Mouse (Mus musculus): Measurements from ENCODE around the gene Arl13b.

Gene Arl13b

DNA sequence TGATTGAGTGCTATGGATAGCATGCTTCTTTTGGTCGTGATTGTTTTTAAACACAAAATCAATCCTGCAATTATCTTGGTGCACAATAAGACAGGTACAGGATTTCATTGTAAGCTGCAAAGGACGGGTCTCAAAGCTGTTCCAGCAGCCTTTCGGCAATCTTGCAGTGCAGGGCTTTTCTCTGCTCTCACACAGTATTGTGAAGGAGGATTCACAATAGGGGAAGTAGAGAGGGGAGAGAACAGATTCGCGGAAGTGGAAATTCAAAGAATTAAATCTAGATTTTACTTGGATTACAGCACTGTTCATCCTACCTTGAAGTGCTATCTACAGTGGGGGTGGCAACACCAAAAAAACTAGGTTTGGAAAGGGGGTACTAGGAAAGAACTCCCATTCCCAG, 33.0 kb downstream of the Arl13b start:
- DNase-seq: no peak

DNA sequence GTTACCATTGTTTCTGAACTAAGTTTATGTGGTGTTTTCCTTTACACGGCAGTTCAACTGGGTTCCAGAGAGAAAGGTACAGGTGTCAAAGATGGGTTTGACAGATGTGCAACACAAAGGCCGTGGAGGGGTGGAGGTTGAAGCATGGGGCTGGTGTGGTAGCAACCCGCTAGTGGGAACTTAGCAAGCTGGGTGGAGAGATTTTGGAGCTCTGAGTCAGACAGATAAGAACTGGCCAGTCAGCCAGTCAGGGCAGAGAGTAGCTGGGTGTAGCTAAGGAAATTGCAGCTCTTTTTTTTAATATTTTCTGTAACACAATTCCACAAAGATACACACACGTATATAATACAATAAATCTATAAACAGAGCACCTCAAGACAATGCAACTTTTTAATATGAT, 36.0 kb downstream of the Arl13b start:
- DNase-seq: no peak

DNA sequence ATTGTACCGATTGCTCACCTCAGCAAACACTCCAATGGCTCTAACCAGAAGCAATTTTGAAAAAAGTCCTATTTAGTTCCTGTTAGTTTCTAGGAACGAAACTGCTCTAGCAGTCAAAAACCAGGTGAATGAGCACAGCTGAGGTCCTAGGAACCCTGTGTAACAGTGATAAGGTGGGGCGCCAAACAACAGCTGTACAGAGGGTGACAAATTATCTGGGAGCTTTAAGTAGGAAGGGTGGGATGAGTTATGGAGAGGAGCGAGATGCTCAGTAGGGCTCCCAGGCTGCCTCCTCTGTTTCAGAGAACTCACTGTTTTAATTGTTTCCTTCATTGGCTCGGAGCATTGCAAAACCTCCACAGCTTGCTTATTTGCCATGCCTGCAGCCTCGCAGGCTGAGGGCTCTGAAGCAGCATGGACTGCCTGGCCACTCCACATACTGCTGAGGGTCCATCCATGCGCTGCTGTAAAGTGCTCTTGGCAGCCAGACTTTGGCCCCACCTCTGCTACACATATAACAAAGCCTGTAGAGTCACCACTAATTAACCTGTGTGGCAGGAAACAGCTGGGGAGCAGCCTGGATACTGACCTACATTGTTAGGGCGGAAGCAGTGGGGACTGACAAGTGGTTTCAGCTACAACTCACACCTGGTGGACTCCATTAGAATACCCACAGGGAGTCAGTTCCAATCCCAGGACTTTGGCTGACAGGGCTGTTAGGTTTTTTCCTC, 39.4 kb downstream of the Arl13b start:
- no peak for DNase-seq

DNA sequence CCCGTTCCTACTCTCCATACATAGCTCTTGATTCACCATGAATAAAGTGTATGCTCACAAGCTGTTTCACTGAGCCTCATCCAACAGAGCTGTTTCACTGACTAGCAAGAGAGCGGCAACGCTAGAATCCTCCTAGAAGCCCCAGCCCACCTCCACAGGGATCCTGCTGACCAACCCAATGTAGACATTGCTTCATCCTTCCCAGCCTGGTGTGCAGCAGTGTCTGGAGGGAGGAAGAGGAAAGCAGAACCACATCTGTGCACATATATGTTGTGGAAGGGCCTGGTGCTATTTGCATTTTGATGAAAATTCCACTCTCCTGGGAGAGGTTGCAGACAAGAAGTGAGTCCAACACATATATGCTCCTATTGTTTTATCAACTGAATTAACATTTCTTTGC, 42.2 kb downstream of the Arl13b start:
- no peak for DNase-seq

DNA sequence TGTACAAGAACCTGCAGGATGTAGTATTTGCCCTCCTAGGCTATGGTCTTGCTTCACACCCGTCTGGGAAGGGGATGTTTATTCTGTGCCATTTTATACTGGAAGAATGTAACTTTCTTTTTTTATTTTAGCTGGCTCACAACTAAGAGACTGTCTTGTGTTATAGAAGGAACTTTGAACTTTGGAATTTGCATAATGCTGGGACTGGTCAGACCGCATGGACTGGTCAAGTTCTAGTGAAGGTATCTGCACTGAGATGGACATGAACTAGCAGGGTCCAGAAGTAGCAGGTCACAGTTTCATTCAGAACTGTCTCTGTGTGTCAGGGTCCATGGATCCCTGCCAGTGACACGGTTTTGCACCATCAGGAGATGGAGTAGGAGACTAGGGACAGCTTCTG, 47.0 kb downstream of the Arl13b start:
- no peak for DNase-seq

DNA sequence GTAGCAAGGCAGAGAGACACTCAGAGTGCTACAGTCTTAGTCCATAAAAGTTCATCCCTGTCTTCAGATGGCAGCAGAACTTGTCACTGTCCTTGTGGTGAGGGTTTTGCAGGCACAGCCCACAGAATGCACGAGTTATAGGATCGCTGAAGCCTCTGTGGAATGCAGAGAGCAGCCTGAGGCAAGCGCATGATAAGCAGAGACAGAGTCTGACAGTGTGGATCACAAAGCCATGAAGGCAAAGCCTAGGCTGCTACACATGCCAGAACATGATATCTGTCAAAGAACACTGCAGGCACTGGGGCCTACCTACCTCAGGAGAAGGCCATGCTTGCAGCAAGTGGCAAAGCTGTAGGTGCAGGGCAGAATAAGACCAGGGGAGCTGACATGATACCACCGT, 47.4 kb downstream of the Arl13b start:
- DNase-seq: no peak

DNA sequence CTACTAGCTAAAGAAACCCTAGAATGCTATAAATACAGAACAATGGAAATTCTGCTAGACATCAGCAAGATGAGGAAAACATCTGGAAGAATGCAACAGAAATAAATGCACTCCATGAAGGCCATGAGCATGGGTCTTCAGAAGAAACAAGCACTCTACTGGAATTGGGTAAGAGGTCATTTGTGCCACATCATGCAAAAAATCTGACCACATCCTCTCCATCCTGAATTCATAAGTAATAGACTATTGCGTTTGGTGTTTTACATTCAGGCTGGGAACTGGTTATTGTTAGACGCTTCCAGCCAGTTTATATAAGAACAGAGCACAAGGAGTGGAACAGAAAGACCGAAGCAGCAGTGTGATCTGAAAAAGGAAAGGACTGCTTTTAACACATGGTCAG, 48.0 kb downstream of the Arl13b start:
- DNase-seq: no peak

DNA sequence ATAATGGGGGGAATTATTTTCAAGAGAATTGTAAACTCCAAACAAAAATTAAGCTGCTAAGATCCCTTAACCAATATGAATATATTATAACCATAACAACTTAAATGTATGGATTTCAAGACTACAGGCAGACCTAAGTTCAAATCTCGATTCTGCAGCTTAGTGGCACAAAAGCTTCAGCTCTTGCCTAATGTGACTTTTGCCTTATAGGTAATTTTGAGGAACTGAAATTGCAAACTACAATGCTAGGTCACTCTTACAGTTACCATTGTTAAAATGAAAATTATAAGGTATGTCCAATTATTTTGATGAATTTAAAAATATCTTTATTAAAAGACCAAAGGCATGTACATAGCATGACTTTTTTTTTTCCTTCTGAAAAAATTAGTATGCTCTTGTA, 50.2 kb downstream of the Arl13b start:
- DNase-seq: no peak

DNA sequence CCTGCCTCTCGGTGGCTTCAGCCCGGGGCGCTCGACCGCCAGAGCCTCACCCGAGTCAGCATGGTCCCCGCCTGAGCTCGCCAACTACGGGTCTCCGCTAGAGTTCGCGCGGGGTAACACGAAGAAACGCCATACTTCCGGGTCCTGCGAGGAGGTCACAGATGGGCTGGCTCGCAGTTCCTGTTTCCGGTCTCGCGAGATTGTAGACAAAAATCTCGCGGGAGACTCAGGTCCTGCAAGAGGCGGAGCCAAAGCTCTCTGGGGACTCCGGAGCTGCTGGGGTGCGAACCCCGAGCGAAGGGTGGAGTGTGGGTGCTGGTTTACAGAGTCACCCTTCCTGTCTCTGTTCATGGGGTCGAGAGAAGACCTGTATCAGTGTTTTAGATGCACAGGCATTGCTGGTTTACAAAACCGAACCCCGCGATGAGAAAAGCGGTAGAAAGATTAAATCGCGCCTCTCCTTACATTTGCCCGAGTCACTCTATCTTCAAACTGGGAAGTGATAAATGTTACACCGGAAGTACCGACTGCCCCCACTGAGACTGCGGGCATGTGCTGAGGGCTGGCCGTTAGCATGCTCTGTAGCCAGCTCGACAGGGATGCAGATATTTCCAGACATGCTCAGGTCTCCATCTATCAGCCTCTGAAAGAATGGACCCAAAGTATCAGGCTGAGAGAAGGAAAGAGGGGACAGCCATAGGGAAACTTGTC, 60.1 kb downstream of the Arl13b start, which contains the start of gene Nsun3:
Nsun3 (minus strand) TSS at position 198 of the 711 bp plus-strand sequence.
- DNase-seq: peak; percentile 95 to 96

DNA sequence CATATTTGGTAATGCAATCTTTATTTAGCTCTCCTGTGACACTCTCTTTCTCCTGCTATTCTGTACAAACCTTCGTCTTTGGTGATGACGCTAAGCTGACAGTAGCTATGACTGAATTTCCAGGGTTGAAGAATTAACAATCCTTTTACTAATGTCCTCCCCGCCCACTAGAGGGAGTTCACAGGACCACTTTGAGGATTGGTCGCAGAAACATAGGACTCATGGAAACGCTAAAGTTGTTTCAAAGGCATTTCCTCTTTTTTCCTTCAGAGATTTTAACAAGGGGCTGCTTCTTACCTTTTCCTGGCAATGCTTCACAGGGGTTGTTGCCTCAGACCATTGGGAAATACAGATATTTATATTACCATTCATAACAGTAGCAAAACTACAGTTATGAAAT, 64.6 kb downstream of the Arl13b start:
- peak; percentile 13 to 14 for DNase-seq

DNA sequence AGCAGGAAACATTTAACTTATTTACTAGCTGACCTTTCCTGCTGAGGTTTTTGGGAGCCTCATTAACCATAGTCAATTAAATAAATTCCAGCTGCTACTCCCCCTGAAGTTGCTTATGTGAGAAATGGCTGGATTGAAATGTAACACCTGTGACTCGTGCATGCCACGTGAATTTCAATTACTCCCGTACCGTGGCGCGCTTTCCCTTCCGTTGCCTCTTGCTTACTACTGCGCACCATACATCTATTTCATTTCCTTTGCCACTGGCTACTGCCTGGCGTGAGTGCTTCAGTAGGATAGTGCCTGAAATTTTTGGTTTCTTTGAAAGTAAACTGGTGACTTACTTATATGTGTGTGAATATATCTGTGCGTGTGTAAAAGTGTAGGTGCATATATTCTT, 68.6 kb downstream of the Arl13b start:
- DNase-seq: no peak

DNA sequence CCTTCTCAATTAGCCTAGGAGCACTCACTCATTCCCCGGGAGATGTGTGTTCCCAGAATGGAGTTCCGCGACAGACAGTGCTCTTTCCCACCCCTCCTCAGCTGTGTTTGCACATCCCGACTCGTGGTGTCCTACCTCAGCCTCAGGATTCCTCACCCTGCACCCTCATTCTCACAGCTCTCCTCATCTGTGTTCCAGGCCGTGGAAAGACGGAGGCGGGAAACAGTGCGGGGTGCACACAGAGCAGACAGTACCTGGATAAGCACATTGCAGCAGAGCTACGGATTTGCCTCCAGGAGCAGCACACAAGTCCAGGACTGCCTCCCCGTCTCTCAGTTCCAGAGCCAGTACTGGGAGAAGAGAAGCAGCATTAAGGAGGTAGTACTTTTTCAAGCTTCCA, 70.8 kb downstream of the Arl13b start:
- no peak for DNase-seq

DNA sequence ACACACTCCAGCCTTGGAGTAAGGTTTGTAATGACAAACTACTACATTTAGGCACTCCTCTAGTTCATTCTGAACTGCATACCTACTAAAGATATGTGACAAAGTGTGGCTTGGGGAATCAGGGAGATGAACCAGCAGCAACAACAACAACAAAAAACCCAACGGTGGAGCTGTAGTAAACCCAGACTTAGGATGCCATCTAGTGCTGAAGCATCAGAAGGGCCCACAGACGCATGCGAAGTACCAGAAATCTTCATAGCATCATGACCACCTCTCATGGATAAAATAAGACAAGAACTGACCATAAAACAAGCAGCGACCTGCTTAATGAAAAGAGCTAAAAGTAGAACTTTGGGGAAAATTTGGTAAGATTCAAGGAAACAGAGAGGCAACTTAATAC, 73.4 kb downstream of the Arl13b start:
- DNase-seq: peak; percentile 18 to 29

DNA sequence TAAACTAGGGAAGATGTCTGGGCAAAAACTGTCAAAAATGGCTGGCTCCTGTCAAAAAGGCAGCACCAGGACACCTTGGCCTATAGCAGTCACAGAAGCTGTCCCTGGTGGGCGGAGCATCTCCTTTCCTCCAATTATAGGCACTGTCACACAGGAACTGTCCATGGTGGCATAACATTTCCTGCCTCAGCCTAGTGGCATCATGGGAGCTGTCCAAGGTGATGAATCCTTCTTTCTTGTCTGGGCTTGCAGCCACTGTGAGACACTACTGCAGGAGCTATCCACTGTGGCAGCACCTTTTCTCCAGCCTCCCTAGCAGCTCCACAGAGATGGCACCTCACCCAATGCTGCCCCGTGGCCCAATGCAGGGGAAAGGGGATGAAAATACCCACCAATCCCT, 88.5 kb downstream of the Arl13b start:
- DNase-seq: no peak

DNA sequence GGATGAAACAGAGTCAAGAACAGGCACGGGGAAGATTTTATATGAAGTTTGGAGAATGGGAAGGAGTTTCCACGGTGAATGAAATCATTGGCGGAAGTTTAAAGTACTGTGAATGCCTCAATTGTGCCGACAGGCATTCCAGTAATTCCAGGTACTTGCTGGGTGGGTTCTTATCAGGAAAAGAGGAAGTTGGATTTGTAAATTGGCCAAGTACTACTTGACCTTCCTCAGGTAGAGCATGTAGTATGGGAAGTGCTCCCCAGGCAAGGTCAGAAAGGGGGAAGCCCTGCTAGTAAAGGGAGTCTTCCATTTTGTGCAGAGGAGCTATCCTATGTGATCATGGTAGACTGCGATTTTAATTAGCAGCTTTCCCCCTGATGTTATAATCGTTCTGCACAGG, 91.5 kb downstream of the Arl13b start:
- no peak for DNase-seq

DNA sequence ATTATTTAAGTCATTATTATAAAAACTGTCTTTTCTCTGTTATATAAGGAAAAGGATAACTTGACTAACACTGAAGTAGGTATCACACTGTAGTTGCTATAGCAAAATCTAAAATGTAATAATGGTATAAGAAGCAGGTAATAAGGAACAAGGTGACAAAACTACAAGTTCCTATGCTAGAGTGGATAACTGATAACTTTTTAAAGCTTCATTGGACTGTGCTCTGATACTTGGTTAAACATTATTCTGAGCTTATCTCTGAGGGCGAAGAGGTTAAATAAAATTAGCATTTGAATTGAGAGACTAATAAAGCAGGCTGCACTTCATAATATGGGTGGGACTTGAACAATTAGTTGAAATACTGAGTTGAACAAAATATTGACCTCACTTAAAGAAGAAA, 93.2 kb downstream of the Arl13b start:
- no peak for DNase-seq

DNA sequence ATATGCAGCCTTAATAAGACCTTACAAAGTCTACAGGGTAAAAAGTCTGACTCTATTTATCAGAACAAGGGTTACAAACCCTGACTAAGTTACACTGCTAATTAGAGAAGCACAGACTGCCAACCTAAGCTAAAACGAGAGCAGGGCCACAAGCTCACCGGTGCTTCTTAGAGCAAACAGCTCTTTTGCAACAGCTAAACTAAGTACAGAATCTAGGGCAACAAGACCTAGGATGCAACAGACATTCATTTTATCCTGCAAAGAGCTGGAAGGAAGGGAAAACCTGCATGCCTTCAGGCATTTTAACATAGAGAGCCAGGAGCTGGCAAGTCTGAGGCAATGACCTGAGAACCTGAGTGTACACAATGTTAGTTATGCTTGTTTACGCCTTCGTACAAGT, 93.8 kb downstream of the Arl13b start:
- no peak for DNase-seq

DNA sequence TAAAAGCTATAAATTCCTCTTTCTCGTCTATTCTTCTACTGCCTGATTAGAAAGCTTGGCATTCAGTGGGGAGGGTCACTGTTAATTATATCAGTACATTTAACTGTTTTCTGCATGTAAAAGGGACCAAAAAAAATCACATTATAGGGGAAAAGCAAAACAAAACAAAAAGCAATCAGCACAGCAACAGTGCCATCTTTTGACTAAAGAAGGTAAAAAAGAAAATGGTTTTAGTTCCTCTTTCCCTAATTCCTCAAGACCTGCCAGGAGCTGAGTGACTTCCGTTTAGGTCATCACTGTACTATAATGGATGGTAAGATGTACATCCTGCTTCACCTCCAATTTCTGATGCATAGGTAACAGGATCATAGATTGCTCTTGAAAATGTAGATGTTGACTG, 101.0 kb downstream of the Arl13b start:
- DNase-seq: peak; percentile 5 to 18

Measured in cerebellum, postnatal 10 days (tissue).